Mouse (Mus musculus): ENCODE measurements around the gene 4930438A08Rik. TPM values are rescaled to one million over a fixed set of nuclear protein-coding genes. Genes with fewer than 3 reads are reported as not detected.
"Not testable (repeated sequence)": the region's sequence is repeated elsewhere in the genome, so short reads cannot be mapped to it uniquely, and the experiment has no call there.

4930438A08Rik gene
- total RNA-seq, 4 experiments from 2014 or later = not detected

GRCm38 (mm10) chr11:58281970-58282496, 7.4 kb downstream of the 4930438A08Rik start:
- DNase-seq (ENCODE audit: low spot score in 2 of 2) = no peak

- DNase-seq (ENCODE audit: low spot score in 2 of 2) = no peak
These were observed 7.9 kb downstream of the 4930438A08Rik start for GRCm38 (mm10) chr11:58282518-58282917.

GRCm38 (mm10) chr11:58289992-58290682, 15.5 kb downstream of the 4930438A08Rik start:
- DNase-seq (ENCODE audit: low spot score in 2 of 2) = no peak

GRCm38 (mm10) chr11:58290812-58291211, 16.2 kb downstream of the 4930438A08Rik start:
- DNase-seq (ENCODE audit: low spot score in 2 of 2) = no peak

- no peak for DNase-seq (ENCODE audit: low spot score in 2 of 2)
These were observed 18.2 kb downstream of the 4930438A08Rik start for GRCm38 (mm10) chr11:58292791-58293190.

GRCm38 (mm10) chr11:58297396-58297795, 22.8 kb downstream of the 4930438A08Rik start:
- DNase-seq (ENCODE audit: low spot score in 2 of 2) = no peak

- DNase-seq (ENCODE audit: low spot score in 2 of 2) = peak; percentile 62 to 79
These were observed 26.5 kb downstream of the 4930438A08Rik start for GRCm38 (mm10) chr11:58301057-58301456.

GRCm38 (mm10) chr11:58301837-58302754, 27.5 kb downstream of the 4930438A08Rik start:
- peak; percentile 94 to 100 for DNase-seq (ENCODE audit: low spot score in 2 of 2)

GRCm38 (mm10) chr11:58302774-58303445, 28.3 kb downstream of the 4930438A08Rik start:
- DNase-seq (ENCODE audit: low spot score in 2 of 2) = no peak

- DNase-seq (ENCODE audit: low spot score in 2 of 2) = no peak
These were observed 29.0 kb downstream of the 4930438A08Rik start for GRCm38 (mm10) chr11:58303594-58303993.

GRCm38 (mm10) chr11:58305299-58305698, 30.7 kb downstream of the 4930438A08Rik start:
- DNase-seq (ENCODE audit: low spot score in 2 of 2) = not testable (repeated sequence)

GRCm38 (mm10) chr11:58306860-58307308, 32.3 kb downstream of the 4930438A08Rik start, which contains the start of gene Zfp692:
Gene Zfp692 (plus strand): TSS chr11:58307069.
- DNase-seq (ENCODE audit: low spot score in 2 of 2) = peak; percentile 85 to 97

GRCm38 (mm10) chr11:58307411-58308080, 32.9 kb downstream of the 4930438A08Rik start:
- peak in 1 of 2 experiments; percentile 44 for DNase-seq (ENCODE audit: low spot score in 2 of 2)

GRCm38 (mm10) chr11:58308661-58309060, 34.1 kb downstream of the 4930438A08Rik start:
- DNase-seq (ENCODE audit: low spot score in 2 of 2) = no peak

GRCm38 (mm10) chr11:58314069-58314468, 39.5 kb downstream of the 4930438A08Rik start:
- no peak for DNase-seq (ENCODE audit: low spot score in 2 of 2)

- no peak for DNase-seq (ENCODE audit: low spot score in 2 of 2)
These were observed 41.1 kb downstream of the 4930438A08Rik start for GRCm38 (mm10) chr11:58315536-58316168.

- DNase-seq (ENCODE audit: low spot score in 2 of 2) = no peak
These were observed 41.7 kb downstream of the 4930438A08Rik start for GRCm38 (mm10) chr11:58316344-58316743.

GRCm38 (mm10) chr11:58316768-58317390, 42.3 kb downstream of the 4930438A08Rik start:
- DNase-seq (ENCODE audit: low spot score in 2 of 2) = no peak

GRCm38 (mm10) chr11:58322824-58323569, 48.4 kb downstream of the 4930438A08Rik start:
- peak; percentile 90 to 95 for DNase-seq (ENCODE audit: low spot score in 2 of 2)
